Mouse (Mus musculus) urinary bladder, adult 2 months (tissue): ENCODE measurements around the gene Neurog1. TPM values are rescaled to one million over a fixed set of nuclear protein-coding genes. Genes with fewer than 3 reads are reported as not detected.

Source experiments
- DNase-seq: peaks from one replicate; pipeline ENCODE4 v3.0.0; 2022; ENCODE audit warnings: low spot score
- polyA plus RNA-seq: library from polyadenylated mRNA; depleted of rRNA; stranded (reverse); fragments of >200 nt; gene quantifications from 2 replicates; pipeline ENCODE4 v1.2.3, GENCODE M21; 2012; rRNA removed

Neurog1 gene
- polyA plus RNA-seq, 1 experiment: not detected

GRCm38 (mm10) chr13:56221129-56221910 lies 30.6 kb downstream of the Neurog1 start:
- no peak for DNase-seq

- DNase-seq: no peak
Measured at GRCm38 (mm10) chr13:56219254-56219653, 32.7 kb downstream of the Neurog1 start.

GRCm38 (mm10) chr13:56216090-56216489 lies 35.9 kb downstream of the Neurog1 start:
- no peak for DNase-seq

- DNase-seq: no peak
Measured at GRCm38 (mm10) chr13:56214633-56215032, 37.3 kb downstream of the Neurog1 start.

- DNase-seq: no peak
Measured at GRCm38 (mm10) chr13:56209067-56209411, 42.9 kb downstream of the Neurog1 start.

- DNase-seq: no peak
Measured at GRCm38 (mm10) chr13:56208225-56209066, 43.5 kb downstream of the Neurog1 start.

Other genes starting within 250 kb of the Neurog1 start
- gene H2afy, start 115.8 kb downstream of the Neurog1 start, polyA plus RNA-seq: 141 and 146 TPM in 2 replicates
- 1.9 and 3.4 TPM in 2 replicates for gene Tifab, start 73.3 kb downstream of the Neurog1 start, polyA plus RNA-seq
- gene Cxcl14, start 44.4 kb upstream of the Neurog1 start, polyA plus RNA-seq: 329 and 402 TPM in 2 replicates
- gene Gm3045, start 174.4 kb upstream of the Neurog1 start, polyA plus RNA-seq: 0.07 and 0.13 TPM in 2 replicates
- gene Slc25a48, start 186.2 kb upstream of the Neurog1 start, polyA plus RNA-seq: 14.9 and 17.7 TPM in 2 replicates
- not detected in 2 replicates for gene Il9, start 230.1 kb upstream of the Neurog1 start, polyA plus RNA-seq